Mouse (Mus musculus) urinary bladder, postnatal 4 days (tissue): ENCODE data around the gene Bnip1.

ENCODE experiments used
- DNase-seq, 2 experiments: peaks; one replicate each; pipeline ENCODE4 v3.0.0; 2021 to 2022; ENCODE audit warnings: low spot score in 2 of 2

The Bnip1 gene

GRCm38 (mm10) chr17:26839718-26840438 is 59.0 kb downstream of the Bnip1 start:
- no peak for DNase-seq

GRCm38 (mm10) chr17:26840439-26840780 is 59.5 kb downstream of the Bnip1 start:
- DNase-seq = no peak

GRCm38 (mm10) chr17:26840922-26841731 is 60.3 kb downstream of the Bnip1 start:
- no peak for DNase-seq

GRCm38 (mm10) chr17:26841981-26842380 is 61.1 kb downstream of the Bnip1 start:
- no peak for DNase-seq
